Mouse (Mus musculus): Measurements from ENCODE around the gene Reep3. TPM values are rescaled to one million over a fixed set of nuclear protein-coding genes. Genes with fewer than 3 reads are reported as not detected.

The Reep3 gene
- polyA plus RNA-seq, 1 experiment, result 9.0 TPM

GRCm38 (mm10) chr10:66978215-66978614 lies 118.5 kb downstream of the Reep3 start:
- H3K36me3 ChIP-seq (ENCODE audit: control insufficient read depth, insufficient read depth, low read length), result no peaks in the 10 kb centered on the region
- no peak for TF ChIP-seq POLR2A (IDR thresholded peaks at IDR 0.05; ENCODE audit: low read depth, low read length)
- TF ChIP-seq CTCF (IDR thresholded peaks at IDR 0.05; ENCODE audit: extremely low read depth, insufficient read depth, insufficient read length, insufficient replicate concordance), result no peak
- WGBS, result 87% methylated on average over 2 of the region's 2 CpGs
- H3K27ac ChIP-seq (ENCODE audit: insufficient read depth, low read length), result no peak overlapping the region
- H3K27me3 ChIP-seq (ENCODE audit: control insufficient read depth, insufficient read depth, low read length), result no peaks in the 10 kb centered on the region
- no peaks in the 10 kb centered on the region for H3K4me1 ChIP-seq (ENCODE audit: control insufficient read depth, insufficient read depth, insufficient read length)
- H3K4me3 ChIP-seq (ENCODE audit: extremely low read depth, insufficient read depth, insufficient read length), result no peak overlapping the region
- DNase-seq (ENCODE audit: low read depth in 1 of 2, low spot score in 2 of 2), result no peak

GRCm38 (mm10) chr10:66977093-66977492 lies 119.7 kb downstream of the Reep3 start:
- WGBS, result 92% methylated on average over 3 of the region's 3 CpGs
- no peaks in the 10 kb centered on the region for H3K27me3 ChIP-seq (ENCODE audit: control insufficient read depth, insufficient read depth, low read length)
- H3K27ac ChIP-seq (ENCODE audit: insufficient read depth, low read length), result no peak overlapping the region
- no peaks in the 10 kb centered on the region for H3K36me3 ChIP-seq (ENCODE audit: control insufficient read depth, insufficient read depth, low read length)
- H3K4me1 ChIP-seq (ENCODE audit: control insufficient read depth, insufficient read depth, insufficient read length), result no peaks in the 10 kb centered on the region
- no peak for TF ChIP-seq POLR2A (IDR thresholded peaks at IDR 0.05; ENCODE audit: low read depth, low read length)
- no peak for TF ChIP-seq CTCF (IDR thresholded peaks at IDR 0.05; ENCODE audit: extremely low read depth, insufficient read depth, insufficient read length, insufficient replicate concordance)
- DNase-seq (ENCODE audit: low read depth in 1 of 2, low spot score in 2 of 2), result no peak
- H3K4me3 ChIP-seq (ENCODE audit: extremely low read depth, insufficient read depth, insufficient read length), result no peak overlapping the region

DNA sequence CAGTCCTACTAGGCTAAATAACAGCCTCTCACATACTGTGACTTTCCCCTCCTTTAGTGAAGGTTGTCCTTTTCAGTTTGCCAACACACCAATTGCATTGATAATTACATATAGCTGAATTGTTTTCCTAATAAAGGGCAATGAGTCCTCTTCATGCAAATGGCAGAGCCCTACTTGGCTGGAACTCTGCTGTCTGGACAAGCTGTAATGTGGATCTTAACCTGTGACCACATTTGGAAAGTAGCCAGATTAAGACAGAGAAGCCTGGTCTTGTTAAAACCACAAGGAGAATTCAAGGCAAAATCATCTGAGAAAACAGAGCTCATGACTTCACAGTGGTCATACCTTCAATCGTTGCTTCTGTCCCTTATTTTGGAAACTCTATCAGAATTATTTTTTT lies 121.3 kb downstream of the Reep3 start:
- no peak for DNase-seq (ENCODE audit: low read depth in 1 of 2, low spot score in 2 of 2)
- no peaks in the 10 kb centered on the region for H3K27me3 ChIP-seq (ENCODE audit: control insufficient read depth, insufficient read depth, low read length)
- H3K4me3 ChIP-seq (ENCODE audit: extremely low read depth, insufficient read depth, insufficient read length), result no peak overlapping the region
- TF ChIP-seq CTCF (IDR thresholded peaks at IDR 0.05; ENCODE audit: extremely low read depth, insufficient read depth, insufficient read length, insufficient replicate concordance), result no peak
- TF ChIP-seq POLR2A (IDR thresholded peaks at IDR 0.05; ENCODE audit: low read depth, low read length), result no peak
- H3K27ac ChIP-seq (ENCODE audit: insufficient read depth, low read length), result no peak overlapping the region
- no peaks in the 10 kb centered on the region for H3K4me1 ChIP-seq (ENCODE audit: control insufficient read depth, insufficient read depth, insufficient read length)
- 8% methylated on average over 1 of the region's 1 CpGs for WGBS
- H3K36me3 ChIP-seq (ENCODE audit: control insufficient read depth, insufficient read depth, low read length), result no peaks in the 10 kb centered on the region

GRCm38 (mm10) chr10:66974417-66974816 lies 122.3 kb downstream of the Reep3 start:
- TF ChIP-seq CTCF (IDR thresholded peaks at IDR 0.05; ENCODE audit: extremely low read depth, insufficient read depth, insufficient read length, insufficient replicate concordance), result no peak
- no peak for TF ChIP-seq POLR2A (IDR thresholded peaks at IDR 0.05; ENCODE audit: low read depth, low read length)
- H3K4me1 ChIP-seq (ENCODE audit: control insufficient read depth, insufficient read depth, insufficient read length), result no peaks in the 10 kb centered on the region
- 96% methylated on average over 4 of the region's 4 CpGs for WGBS
- no peak overlapping the region for H3K4me3 ChIP-seq (ENCODE audit: extremely low read depth, insufficient read depth, insufficient read length)
- no peaks in the 10 kb centered on the region for H3K27me3 ChIP-seq (ENCODE audit: control insufficient read depth, insufficient read depth, low read length)
- H3K27ac ChIP-seq (ENCODE audit: insufficient read depth, low read length), result no peak overlapping the region
- H3K36me3 ChIP-seq (ENCODE audit: control insufficient read depth, insufficient read depth, low read length), result no peaks in the 10 kb centered on the region
- no peak for DNase-seq (ENCODE audit: low read depth in 1 of 2, low spot score in 2 of 2)

DNA sequence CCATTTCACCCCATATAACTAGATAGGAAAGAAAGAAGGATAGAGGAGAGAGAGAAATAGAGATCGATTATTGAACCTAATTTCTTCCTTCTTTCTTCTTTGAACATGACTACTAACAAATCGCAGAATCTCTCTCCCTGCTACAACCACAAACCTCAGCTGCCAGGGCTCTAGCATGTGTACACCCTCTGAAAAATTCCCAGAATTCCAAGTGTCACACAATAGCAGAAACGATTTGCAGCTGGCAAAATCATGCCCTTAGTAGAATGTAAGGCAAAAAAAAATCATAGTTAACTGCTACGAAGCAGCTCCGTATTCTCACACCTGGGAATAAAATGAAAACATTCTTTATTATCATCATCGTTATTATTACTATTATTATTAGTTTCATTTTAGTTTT lies 122.9 kb downstream of the Reep3 start:
- H3K4me3 ChIP-seq (ENCODE audit: extremely low read depth, insufficient read depth, insufficient read length), result no peak overlapping the region
- no peaks in the 10 kb centered on the region for H3K36me3 ChIP-seq (ENCODE audit: control insufficient read depth, insufficient read depth, low read length)
- H3K27ac ChIP-seq (ENCODE audit: insufficient read depth, low read length), result no peak overlapping the region
- 79% methylated on average over 6 of the region's 6 CpGs for WGBS
- H3K4me1 ChIP-seq (ENCODE audit: control insufficient read depth, insufficient read depth, insufficient read length), result no peaks in the 10 kb centered on the region
- no peaks in the 10 kb centered on the region for H3K27me3 ChIP-seq (ENCODE audit: control insufficient read depth, insufficient read depth, low read length)
- DNase-seq (ENCODE audit: low read depth in 1 of 2, low spot score in 2 of 2), result no peak
- TF ChIP-seq POLR2A (IDR thresholded peaks at IDR 0.05; ENCODE audit: low read depth, low read length), result no peak
- no peak for TF ChIP-seq CTCF (IDR thresholded peaks at IDR 0.05; ENCODE audit: extremely low read depth, insufficient read depth, insufficient read length, insufficient replicate concordance)

DNA sequence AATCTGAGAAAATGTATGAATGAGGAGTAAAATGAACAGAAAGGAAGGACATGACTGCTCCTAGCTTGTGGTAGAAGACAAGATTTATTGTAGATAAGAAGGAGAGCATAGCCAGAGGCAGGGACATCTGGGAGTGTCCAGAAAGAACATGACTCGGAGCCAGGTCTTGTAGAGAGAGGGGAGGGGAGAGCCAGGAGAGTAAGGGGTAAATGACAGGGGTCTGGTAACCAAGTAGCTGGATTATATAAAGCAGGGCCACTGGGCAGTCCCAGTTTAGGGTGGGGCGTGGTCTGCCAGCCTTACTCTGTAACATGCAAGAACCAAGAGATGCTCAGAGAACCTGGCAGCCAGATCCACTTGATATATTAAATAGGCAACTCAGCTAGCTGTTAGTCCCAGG lies 123.5 kb downstream of the Reep3 start:
- DNase-seq (ENCODE audit: low read depth in 1 of 2, low spot score in 2 of 2), result no peak
- no peak for TF ChIP-seq CTCF (IDR thresholded peaks at IDR 0.05; ENCODE audit: extremely low read depth, insufficient read depth, insufficient read length, insufficient replicate concordance)
- no peak for TF ChIP-seq POLR2A (IDR thresholded peaks at IDR 0.05; ENCODE audit: low read depth, low read length)
- H3K27me3 ChIP-seq (ENCODE audit: control insufficient read depth, insufficient read depth, low read length), result no peaks in the 10 kb centered on the region
- WGBS, result 89% methylated on average over 2 of the region's 2 CpGs
- no peaks in the 10 kb centered on the region for H3K36me3 ChIP-seq (ENCODE audit: control insufficient read depth, insufficient read depth, low read length)
- no peak overlapping the region for H3K27ac ChIP-seq (ENCODE audit: insufficient read depth, low read length)
- H3K4me1 ChIP-seq (ENCODE audit: control insufficient read depth, insufficient read depth, insufficient read length), result no peaks in the 10 kb centered on the region
- H3K4me3 ChIP-seq (ENCODE audit: extremely low read depth, insufficient read depth, insufficient read length), result no peak overlapping the region

GRCm38 (mm10) chr10:66970336-66971115 lies 126.2 kb downstream of the Reep3 start:
- TF ChIP-seq POLR2A (IDR thresholded peaks at IDR 0.05; ENCODE audit: low read depth, low read length), result no peak
- no peak for TF ChIP-seq CTCF (IDR thresholded peaks at IDR 0.05; ENCODE audit: extremely low read depth, insufficient read depth, insufficient read length, insufficient replicate concordance)
- Histone ChIP-seq H3K36me3 (ENCODE audit: control insufficient read depth, insufficient read depth, low read length) (no peaks in the 10 kb centered on the region), H3K4me3 (ENCODE audit: extremely low read depth, insufficient read depth, insufficient read length) (no peak overlapping the region), H3K4me1 (ENCODE audit: control insufficient read depth, insufficient read depth, insufficient read length) (no peaks in the 10 kb centered on the region; the same call in 1 of the 2 replicates), H3K27ac (ENCODE audit: insufficient read depth, low read length) (no peak overlapping the region), H3K27me3 (ENCODE audit: control insufficient read depth, insufficient read depth, low read length) (no peaks in the 10 kb centered on the region)
- WGBS, result 90% methylated on average over 23 of the region's 23 CpGs
- no peak for DNase-seq (ENCODE audit: low read depth in 1 of 2, low spot score in 2 of 2)
